Mouse (Mus musculus) midbrain, embryonic 12.5 days (tissue): ENCODE data around the gene Cabp2. TPM values are rescaled to one million over a fixed set of nuclear protein-coding genes. Genes with fewer than 3 reads are reported as not detected.
"Not testable (repeated sequence)": the region's sequence is repeated elsewhere in the genome, so short reads cannot be mapped to it uniquely, and the experiment has no call there.

Experiments used
- ATAC-seq: fragments of 200-750 bp; cut with Nextera tagmentation; 2 replicates; pipeline ENCODE4 v1.8.0; 2017; ENCODE audit warnings: low read depth, moderate TSS enrichment, moderate library complexity; ENCODE audit not compliant: low FRiP score
- H3K27ac ChIP-seq: fragments of 300-500 bp; sonication (generic); replicated peaks from 2 replicates; pipeline ENCODE4 v1.5.1; 2016; ENCODE audit warnings: mild to moderate bottlenecking
- H3K27me3 ChIP-seq: fragments of 300-500 bp; sonication (generic); 2 replicates; pipeline ENCODE4 v1.6.1; 2016; ENCODE audit warnings: mild to moderate bottlenecking
- H3K36me3 ChIP-seq: fragments of 300-500 bp; sonication (generic); 2 replicates; pipeline ENCODE4 v1.6.1; 2016
- H3K4me1 ChIP-seq: fragments of 300-500 bp; sonication (generic); 2 replicates; pipeline ENCODE4 v1.6.1; 2016
- H3K4me2 ChIP-seq: fragments of 300-500 bp; sonication (generic); replicated peaks from 2 replicates; pipeline ENCODE4 v1.6.1; 2016; ENCODE audit warnings: mild to moderate bottlenecking, moderate library complexity
- H3K4me3 ChIP-seq: fragments of 300-500 bp; sonication (generic); 2 replicates; pipeline ENCODE4 v1.5.1; 2016; ENCODE audit warnings: mild to moderate bottlenecking
- H3K9ac ChIP-seq: fragments of 300-500 bp; sonication (generic); replicated peaks from 2 replicates; pipeline ENCODE4 v1.6.1; 2016; ENCODE audit warnings: mild to moderate bottlenecking, moderate library complexity
- H3K9me3 ChIP-seq: fragments of 300-500 bp; sonication (generic); 2 replicates; pipeline ENCODE4 v1.6.1; 2016; ENCODE audit warnings: mild to moderate bottlenecking
- WGBS: fragments of 180-500 bp; shearing (Covaris S2); methylation state at CpG from one replicate; pipeline ENCODE4 v1.1.7; 2016; 5-methylcytosine and 5-hydroxymethylcytosine counted together
- polyA plus RNA-seq: library from polyadenylated mRNA; unstranded; fragments of >200 nt; fragmentation: Nextera tagmentation; extraction: Ambion mirVana; gene quantifications from 2 replicates; pipeline ENCODE4 v1.2.1, GENCODE M21; 2016

The Cabp2 gene
- polyA plus RNA-seq, 1 experiment from 2014 or later: not detected

- Histone ChIP-seq H3K4me2 (no peak overlapping the region), H3K4me1 (peaks cover 3% of the 10 kb centered on the region; the same call in 1 of the 2 replicates), H3K36me3 (peaks cover 36% of the 10 kb centered on the region), H3K9me3 (no peaks in the 10 kb centered on the region), H3K27ac (no peak overlapping the region), H3K4me3 (no peak overlapping the region), H3K27me3 (no peaks in the 10 kb centered on the region), H3K9ac (no peak overlapping the region)
- no peak for ATAC-seq
- WGBS: 90% methylated on average over 4 of the region's 4 CpGs
Observed at GRCm38 (mm10) chr19:4134354-4134753, 53.0 kb downstream of the Cabp2 start.

- not testable (repeated sequence) for H3K27ac ChIP-seq, H3K9me3 ChIP-seq, H3K9ac ChIP-seq, H3K4me3 ChIP-seq, H3K4me1 ChIP-seq, H3K4me2 ChIP-seq, ATAC-seq, H3K27me3 ChIP-seq
- WGBS: 84% methylated on average over 6 of the region's 6 CpGs
- H3K36me3 ChIP-seq: peaks cover 27% of the 10 kb centered on the region
Observed at GRCm38 (mm10) chr19:4135229-4135962, 54.0 kb downstream of the Cabp2 start.

DNA sequence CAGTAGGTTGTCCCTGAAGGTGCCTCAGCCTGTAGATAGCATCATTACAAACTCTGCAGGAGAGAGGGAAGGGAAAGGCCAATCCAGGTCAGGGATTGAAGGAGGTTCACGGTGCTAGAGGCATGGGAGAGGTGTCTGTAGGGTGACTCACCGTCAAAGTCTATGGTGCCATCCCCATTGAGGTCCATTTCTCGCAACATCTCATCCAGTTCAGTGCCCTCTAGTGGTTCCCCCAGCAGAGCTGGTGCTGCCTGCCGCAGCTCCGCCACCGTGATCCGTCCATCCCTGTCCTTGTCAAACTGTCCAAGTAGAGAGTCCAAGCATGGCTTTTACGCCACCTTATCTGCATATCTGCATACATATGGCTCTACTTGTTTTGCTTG is 54.6 kb downstream of the Cabp2 start:
- not testable (repeated sequence) for ATAC-seq, H3K27me3 ChIP-seq, H3K4me2 ChIP-seq, H3K27ac ChIP-seq, H3K4me1 ChIP-seq, H3K9me3 ChIP-seq, H3K4me3 ChIP-seq, H3K9ac ChIP-seq
- WGBS: 21% methylated on average over 8 of the region's 8 CpGs
- peaks cover 26% of the 10 kb centered on the region for H3K36me3 ChIP-seq

DNA sequence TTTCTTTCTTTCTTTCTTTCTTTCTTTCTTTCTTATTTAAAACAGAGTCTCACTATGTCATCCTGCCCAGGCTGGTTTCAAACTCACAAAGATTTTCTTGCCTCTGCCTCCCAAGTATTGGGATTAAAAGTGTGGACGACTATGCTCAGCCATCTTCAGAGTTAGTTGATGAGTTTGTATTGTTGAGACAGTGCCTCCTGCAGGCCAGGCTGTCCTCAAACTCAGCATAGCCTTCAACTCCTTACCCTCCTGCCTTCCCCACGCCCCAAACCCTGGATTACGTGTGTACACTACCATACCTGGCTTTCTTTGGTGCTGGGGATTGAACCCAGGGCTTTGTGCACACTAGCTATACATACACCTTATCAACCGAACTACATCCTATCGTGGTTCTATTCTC is 55.1 kb downstream of the Cabp2 start:
- Histone ChIP-seq H3K36me3 (peaks cover 21% of the 10 kb centered on the region), H3K9me3 (no peaks in the 10 kb centered on the region), H3K27me3 (no peaks in the 10 kb centered on the region), H3K4me1 (peaks cover 5% of the 10 kb centered on the region; the same call in 1 of the 2 replicates), H3K4me2 (no peak overlapping the region), H3K27ac (no peak overlapping the region), H3K4me3 (no peak overlapping the region), H3K9ac (no peak overlapping the region)
- 81% methylated on average over 5 of the region's 5 CpGs for WGBS
- no peak for ATAC-seq

Other genes with a start within 250 kb of the Cabp2 start
- 69.1 and 73.9 TPM in 2 replicates for gene Chka, start 229.8 kb upstream of the Cabp2 start, polyA plus RNA-seq
- gene Tcirg1, start 174.4 kb upstream of the Cabp2 start, polyA plus RNA-seq: 16.3 and 18.7 TPM in 2 replicates
- 193 and 210 TPM in 2 replicates for gene Ndufs8, start 168.8 kb upstream of the Cabp2 start, polyA plus RNA-seq
- 0.83 and 0.96 TPM in 2 replicates for gene Aldh3b1, start 151.8 kb upstream of the Cabp2 start, polyA plus RNA-seq
- 8.5 and 10.4 TPM in 2 replicates for gene Unc93b1, start 146.4 kb upstream of the Cabp2 start, polyA plus RNA-seq
- not detected in 2 replicates for gene Aldh3b3, start 122.9 kb upstream of the Cabp2 start, polyA plus RNA-seq
- 0.62 and 1.0 TPM in 2 replicates for gene Aldh3b2, start 109.2 kb upstream of the Cabp2 start, polyA plus RNA-seq
- gene Acy3, start 95.0 kb upstream of the Cabp2 start, polyA plus RNA-seq: 0.88 and 1.3 TPM in 2 replicates
- gene Tbx10, start 88.8 kb upstream of the Cabp2 start, polyA plus RNA-seq: not detected in 2 replicates
- 15.6 and 17.6 TPM in 2 replicates for gene Nudt8, start 81.0 kb upstream of the Cabp2 start, polyA plus RNA-seq
- gene Gm49405, start 81.0 kb upstream of the Cabp2 start, polyA plus RNA-seq: 3.5 and 4.5 TPM in 2 replicates
- gene Doc2g, start 78.3 kb upstream of the Cabp2 start, polyA plus RNA-seq: 3.6 and 5.2 TPM in 2 replicates
- 181 and 188 TPM in 2 replicates for gene Ndufv1, start 68.8 kb upstream of the Cabp2 start, polyA plus RNA-seq
- 323 and 328 TPM in 2 replicates for gene Gstp1, start 43.6 kb upstream of the Cabp2 start, polyA plus RNA-seq
- 1.6 and 2.4 TPM in 2 replicates for gene Gstp2, start 35.6 kb upstream of the Cabp2 start, polyA plus RNA-seq
- gene Gstp3, start 22.0 kb upstream of the Cabp2 start, polyA plus RNA-seq: not detected in 2 replicates
- 66.7 and 68.0 TPM in 2 replicates for gene Cdk2ap2, start 15.6 kb downstream of the Cabp2 start, polyA plus RNA-seq
- gene Pitpnm1, start 18.4 kb downstream of the Cabp2 start, polyA plus RNA-seq: 27.2 and 29.0 TPM in 2 replicates
- 59.5 and 63.6 TPM in 2 replicates for gene Aip, start 44.3 kb downstream of the Cabp2 start, polyA plus RNA-seq
- gene Gpr152, start 58.2 kb downstream of the Cabp2 start, polyA plus RNA-seq: not detected in 2 replicates
- gene Cabp4, start 62.5 kb downstream of the Cabp2 start, polyA plus RNA-seq: 0.12 and 0.14 TPM in 2 replicates
- gene Coro1b, start 67.0 kb downstream of the Cabp2 start, polyA plus RNA-seq: 121 and 133 TPM in 2 replicates
- 0.42 and 0.71 TPM in 2 replicates for gene Ptprcap, start 72.0 kb downstream of the Cabp2 start, polyA plus RNA-seq
- 62.8 and 63.3 TPM in 2 replicates for gene Rps6kb2, start 81.8 kb downstream of the Cabp2 start, polyA plus RNA-seq
- gene Carns1, start 93.9 kb downstream of the Cabp2 start, polyA plus RNA-seq: 3.8 and 4.2 TPM in 2 replicates
- gene Tbc1d10c, start 109.7 kb downstream of the Cabp2 start, polyA plus RNA-seq: 0.73 and 0.86 TPM in 2 replicates
- 709 and 733 TPM in 2 replicates for gene Ppp1ca, start 110.5 kb downstream of the Cabp2 start, polyA plus RNA-seq
- gene Rad9a, start 120.1 kb downstream of the Cabp2 start, polyA plus RNA-seq: 35.0 and 41.5 TPM in 2 replicates
- gene Clcf1, start 132.7 kb downstream of the Cabp2 start, polyA plus RNA-seq: 0.48 and 0.94 TPM in 2 replicates
- gene AC109138.7, start 132.8 kb downstream of the Cabp2 start, polyA plus RNA-seq: not detected in 2 replicates
- 15.2 and 16.1 TPM in 2 replicates for gene Pold4, start 150.3 kb downstream of the Cabp2 start, polyA plus RNA-seq
- gene Ssh3, start 187.6 kb downstream of the Cabp2 start, polyA plus RNA-seq: 6.0 and 7.5 TPM in 2 replicates
- 17.6 and 18.9 TPM in 2 replicates for gene Ankrd13d, start 201.6 kb downstream of the Cabp2 start, polyA plus RNA-seq
- 18.4 and 19.3 TPM in 2 replicates for gene Grk2, start 224.6 kb downstream of the Cabp2 start, polyA plus RNA-seq